ENCODE assay signal across 10 mouse cellular contexts in the genomic region with DNA sequence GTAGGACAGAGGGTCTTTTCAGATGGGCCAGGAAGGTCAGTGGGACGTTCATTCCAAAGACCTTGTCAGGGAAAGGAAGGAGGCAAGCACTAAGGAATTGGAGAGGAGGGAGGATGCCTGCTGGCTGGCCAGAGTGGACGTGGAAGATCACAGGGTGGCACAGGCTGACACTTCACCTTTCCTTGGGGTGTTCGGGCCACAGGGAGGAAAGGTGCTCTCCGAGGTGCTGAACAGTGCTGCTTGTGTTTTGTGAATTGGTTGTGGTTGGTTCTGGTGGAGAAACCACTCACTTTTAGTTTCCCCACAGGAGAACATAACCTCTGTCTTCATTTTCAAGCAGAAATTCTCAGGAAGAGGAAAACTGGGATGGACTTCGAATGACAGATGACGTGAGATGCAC. TPM values are rescaled to one million over a fixed set of nuclear protein-coding genes. Genes with fewer than 3 reads are reported as not detected.
DNase-seq lines count a peak whose midpoint lies in the region; ATAC-seq lines count a peak whose summit lies in the region.
"Had no signal": no experiment of that assay in that cellular context is flagged by ENCODE, and none has a peak within 500 bp of the region (broad histone marks: within the 10 kb centered on the region; RNA-seq: fewer than 3 reads in every experiment).

No protein-coding gene starts in this region.

- no peak for ATAC-seq in kidney, embryonic 15.5 days (replicated peaks; ENCODE audit: low FRiP score)
- ATAC-seq in limb, embryonic 11.5 days (ENCODE audit: insufficient number of reproducible peaks, low FRiP score, low TSS enrichment, low read depth): no peak
- ATAC-seq in forebrain, embryonic 14.5 days: no peak

- no peak overlapping the region for H3K4me2 ChIP-seq in kidney, embryonic 15.5 days
- H3K4me2 ChIP-seq in limb, embryonic 11.5 days (ENCODE audit: low read depth, severe bottlenecking): no peak overlapping the region
- no peak overlapping the region for H3K4me2 ChIP-seq in forebrain, embryonic 14.5 days (ENCODE audit: low read length)
- H3K4me2 ChIP-seq: hindbrain, embryonic 12.5 days; midbrain, embryonic 11.5 days had no signal

- peak; percentile 73 for DNase-seq in kidney, postnatal 10 days
- DNase-seq in A20 (ENCODE audit: low read depth, low spot score) (peak; percentile 20), R1 (ENCODE audit: low read depth, low spot score) (peak; percentile 55)
- peak; percentile 84 for DNase-seq in limb, embryonic 11.5 days (ENCODE audit: low spot score)
- DNase-seq in urinary bladder, postnatal 10 days (ENCODE audit: low spot score): no peak
- DNase-seq in forebrain, embryonic 14.5 days (ENCODE audit: low spot score): no peak
- DNase-seq in cerebellum, postnatal 10 days: no peak

- peaks cover 4% of the 10 kb centered on the region; the same call in 1 of the 2 replicates for H3K27me3 ChIP-seq in kidney, embryonic 15.5 days
- no peaks in the 10 kb centered on the region for H3K27me3 ChIP-seq in limb, embryonic 11.5 days (ENCODE audit: control insufficient read depth, insufficient read depth, low read length)
- H3K27me3 ChIP-seq in forebrain, embryonic 14.5 days (replicated peaks; ENCODE audit: control insufficient read depth, insufficient read depth, low read length): no peaks in the 10 kb centered on the region
- H3K27me3 ChIP-seq: hindbrain, embryonic 12.5 days had no signal

- H3K36me3 ChIP-seq in kidney, embryonic 15.5 days: no peaks in the 10 kb centered on the region
- no peaks in the 10 kb centered on the region for H3K36me3 ChIP-seq in limb, embryonic 11.5 days (ENCODE audit: control insufficient read depth, insufficient read depth, low read length)
- no peaks in the 10 kb centered on the region for H3K36me3 ChIP-seq in forebrain, embryonic 14.5 days (ENCODE audit: control insufficient read depth, insufficient read depth, low read length)
- H3K36me3 ChIP-seq: hindbrain, embryonic 12.5 days had no signal

- H3K4me1 ChIP-seq in kidney, embryonic 15.5 days: peaks cover 13% of the 10 kb centered on the region
- H3K4me1 ChIP-seq in limb, embryonic 11.5 days (ENCODE audit: control insufficient read depth, insufficient read depth, low read length): no peaks in the 10 kb centered on the region
- H3K4me1 ChIP-seq in forebrain, embryonic 14.5 days (ENCODE audit: control insufficient read depth, insufficient read depth, low read length): peaks cover 17% of the 10 kb centered on the region

- WGBS in kidney, embryonic 15.5 days: 23% methylated on average over 6 of the region's 6 CpGs
- 24% methylated on average over 6 of the region's 6 CpGs for WGBS in limb, embryonic 11.5 days
- 30% methylated on average over 6 of the region's 6 CpGs for WGBS in forebrain, embryonic 14.5 days

- no peak overlapping the region for H3K9ac ChIP-seq in kidney, embryonic 15.5 days
- H3K9ac ChIP-seq in limb, embryonic 11.5 days (ENCODE audit: low read length): no peak overlapping the region
- no peak overlapping the region for H3K9ac ChIP-seq in forebrain, embryonic 14.5 days (ENCODE audit: low read length)
- H3K9ac ChIP-seq: hindbrain, embryonic 12.5 days had no signal

- H3K9me3 ChIP-seq in kidney, embryonic 15.5 days (replicated peaks): no peaks in the 10 kb centered on the region
- H3K9me3 ChIP-seq in limb, embryonic 11.5 days (ENCODE audit: control insufficient read depth, low read length): no peaks in the 10 kb centered on the region
- no peaks in the 10 kb centered on the region for H3K9me3 ChIP-seq in forebrain, embryonic 14.5 days (replicated peaks; ENCODE audit: control insufficient read depth, low read length)
- H3K9me3 ChIP-seq: hindbrain, embryonic 12.5 days had no signal

- no peak overlapping the region for H3K4me3 ChIP-seq in kidney, embryonic 15.5 days (replicated peaks)
- no peak overlapping the region for H3K4me3 ChIP-seq in limb, embryonic 11.5 days (ENCODE audit: low read depth, low read length)
- no peak overlapping the region for H3K4me3 ChIP-seq in forebrain, embryonic 14.5 days (ENCODE audit: low read depth, low read length)
- H3K4me3 ChIP-seq: hindbrain, embryonic 12.5 days had no signal

- H3K27ac ChIP-seq in kidney, embryonic 15.5 days: no peak overlapping the region
- no peak overlapping the region for H3K27ac ChIP-seq in limb, embryonic 11.5 days (replicated peaks; ENCODE audit: low read depth, low read length)
- H3K27ac ChIP-seq in forebrain, embryonic 14.5 days (ENCODE audit: low read depth, low read length): no peak overlapping the region
- H3K27ac ChIP-seq: hindbrain, embryonic 12.5 days had no signal

RNA-seq across cellular contexts. Expression of a gene that starts 15.3 kb away (rescaled TPM):
- 0.55 TPM in 1 of 2 replicates, not detected in the other for polyA plus RNA-seq in kidney, embryonic 15.5 days (2015; fragmentation: Nextera tagmentation; extraction: Ambion mirVana)
- polyA plus RNA-seq in limb, embryonic 11.5 days (2014; fragmentation: Nextera tagmentation; extraction: Ambion mirVana): 3.2 and 3.8 TPM in 2 replicates
- polyA plus RNA-seq in forebrain, embryonic 14.5 days (2014; fragmentation: Nextera tagmentation; extraction: Ambion mirVana): 10.5 and 11.1 TPM in 2 replicates

RNA-seq across cellular contexts. Expression of a gene that starts 29.5 kb away (rescaled TPM):
- 7.4 and 9.0 TPM in 2 replicates for polyA plus RNA-seq in kidney, embryonic 15.5 days (2015; fragmentation: Nextera tagmentation; extraction: Ambion mirVana)
- polyA plus RNA-seq in limb, embryonic 11.5 days (2014; fragmentation: Nextera tagmentation; extraction: Ambion mirVana): 3.9 and 4.2 TPM in 2 replicates
- polyA plus RNA-seq in forebrain, embryonic 14.5 days (2014; fragmentation: Nextera tagmentation; extraction: Ambion mirVana): 2.4 and 2.6 TPM in 2 replicates

RNA-seq across cellular contexts. Expression of a gene that starts 36.9 kb away (rescaled TPM):
- polyA plus RNA-seq in kidney, embryonic 15.5 days (2015; fragmentation: Nextera tagmentation; extraction: Ambion mirVana): 1.9 and 2.8 TPM in 2 replicates
- polyA plus RNA-seq in limb, embryonic 11.5 days (2014; fragmentation: Nextera tagmentation; extraction: Ambion mirVana): 1.2 and 2.0 TPM in 2 replicates
- 10.4 and 11.3 TPM in 2 replicates for polyA plus RNA-seq in forebrain, embryonic 14.5 days (2014; fragmentation: Nextera tagmentation; extraction: Ambion mirVana)

RNA-seq across cellular contexts. Expression of a gene that starts 37.2 kb away (rescaled TPM):
- 1.6 and 1.7 TPM in 2 replicates for polyA plus RNA-seq in kidney, embryonic 15.5 days (2015; fragmentation: Nextera tagmentation; extraction: Ambion mirVana)
- 0.74 and 1.1 TPM in 2 replicates for polyA plus RNA-seq in limb, embryonic 11.5 days (2014; fragmentation: Nextera tagmentation; extraction: Ambion mirVana)
- 1.4 and 1.6 TPM in 2 replicates for polyA plus RNA-seq in forebrain, embryonic 14.5 days (2014; fragmentation: Nextera tagmentation; extraction: Ambion mirVana)

Comparison
In these comparisons a context has a peak if more than half of its experiments do, and no peak if none do; other contexts are left out.
1. DNase-seq: peak in kidney, postnatal 10 days (single experiment), A20 (single experiment), R1 (single experiment) and limb, embryonic 11.5 days (single experiment); none in urinary bladder, postnatal 10 days (single experiment), forebrain, embryonic 14.5 days (single experiment) and cerebellum, postnatal 10 days (0 of 2).